Mouse (Mus musculus) heart, adult 2 months (tissue): ENCODE results near the gene Pdgfb. TPM values are rescaled to one million over a fixed set of nuclear protein-coding genes. Genes with fewer than 3 reads are reported as not detected.
A peak's percentile ranks its signal among the peaks of the same experiment; 100 is the strongest.

Experiments
- DNase-seq, 2 experiments: peaks; one replicate each; pipeline ENCODE4 v3.0.0; 2021
- H3K27ac ChIP-seq: fragments of 200-600 bp; 2 replicates; pipeline ENCODE4 v1.8.1; 2022
- H3K27me3 ChIP-seq: fragments of 200-500 bp; 2 replicates; pipeline ENCODE4 v1.6.1; 2012; ENCODE audit warnings: mild to moderate bottlenecking, low read length, inconsistent platforms, mixed read lengths; ENCODE audit not compliant: control insufficient read depth, insufficient read depth
- H3K36me3 ChIP-seq: fragments of 200-500 bp; 2 replicates; pipeline ENCODE4 v1.6.1; 2012; ENCODE audit warnings: low read length, inconsistent platforms; ENCODE audit not compliant: control insufficient read depth, insufficient read depth
- H3K4me1 ChIP-seq: fragments of 200-500 bp; 2 replicates; pipeline ENCODE4 v1.6.1; 2011; ENCODE audit warnings: low read length; ENCODE audit not compliant: control insufficient read depth, insufficient read depth
- H3K4me3 ChIP-seq: fragments of 200-600 bp; 2 replicates; pipeline ENCODE4 v1.8.1; 2022
- H3K79me2 ChIP-seq: fragments of 200-500 bp; replicated peaks from 2 replicates; pipeline ENCODE4 v1.6.1; 2012; ENCODE audit warnings: mild to moderate bottlenecking, inconsistent platforms, low read length, moderate library complexity, mixed read lengths; ENCODE audit not compliant: control insufficient read depth, insufficient read depth
- H3K9ac ChIP-seq: fragments of 200-500 bp; 2 replicates; pipeline ENCODE4 v1.6.1; 2012; ENCODE audit warnings: low read depth, mild to moderate bottlenecking, control low read depth, inconsistent platforms, low read length, mixed read lengths
- CTCF ChIP-seq: fragments of 200-600 bp; IDR thresholded peaks from 2 replicates; pipeline ENCODE4 v1.8.1; 2022; ENCODE audit warnings: antibody characterized with exemption, mild to moderate bottlenecking, moderate library complexity
- EP300 ChIP-seq: fragments of 200-500 bp; IDR thresholded peaks from 2 replicates; pipeline ENCODE4 v1.6.1; 2011; ENCODE audit warnings: low read depth, low read length, control low read depth; ENCODE audit not compliant: insufficient read depth
- POLR2A ChIP-seq: fragments of 200-500 bp; IDR thresholded peaks from 2 replicates; pipeline ENCODE4 v1.6.1; 2011; ENCODE audit warnings: mild to moderate bottlenecking, low read depth, low read length, control low read depth; ENCODE audit not compliant: insufficient read depth
- WGBS: fragments of 180-500 bp; shearing (Covaris S2); methylation state at CpG from one replicate; pipeline ENCODE4 v1.1.7; 2018; 5-methylcytosine and 5-hydroxymethylcytosine counted together
- intact Hi-C: fragments of 180-260 bp; cut with DNase I; formaldehyde crosslinking; loops from one replicate; pipeline ENCODE4 v1.15.1; 2025
- long read RNA-seq: library from polyadenylated mRNA; stranded (forward); transcript quantifications from one replicate; pipeline ENCODE4 v2.0.0, GENCODE M21; 2021
- polyA plus RNA-seq: library from polyadenylated mRNA; depleted of rRNA; stranded (reverse); fragments of >200 nt; gene quantifications from 2 replicates; pipeline ENCODE4 v1.2.3, GENCODE M21; 2012; rRNA removed
- total RNA-seq, 2 experiments: library from RNA; stranded (reverse); gene quantifications; 2 replicates each; pipeline ENCODE4 v1.2.3; 2021

Gene Pdgfb
- total RNA-seq (10 to 100 TPM; 27.1 to 27.3 TPM), polyA plus RNA-seq (32.6 and 45.1 TPM in 2 replicates)
- long read RNA-seq, transcript Pdgfb-201 (7 exons, 2,944 nt), result major isoform, 5 of 14 reads
- long read RNA-seq, partial matches to known transcripts, result 5 of 14 reads
- long read RNA-seq, other reads (novel, unspliced or antisense), result 4 of 14 reads

GRCm38 (mm10) chr15:80014321-80015210 lies at the start of gene Pdgfb:
Gene Pdgfb, minus strand, starts transcription at chr15:80014977.
- peaks cover 1% of the 10 kb centered on the region; the same call in 1 of the 2 replicates for H3K27me3 ChIP-seq
- intact Hi-C loops, result loop anchor here (1.0 to 2.0 kb wide), 3 partner anchors 10 to 62 kb away; no protein-coding TSS in a partner anchor
- peak within 1 kb of the TSS; percentile 96 for H3K27ac ChIP-seq
- peak within 1 kb of the TSS; percentile 89 for H3K9ac ChIP-seq
- H3K36me3 ChIP-seq, result no peaks in the 10 kb centered on the region
- peaks cover 5% of the 10 kb centered on the region for H3K79me2 ChIP-seq
- no peak for TF ChIP-seq CTCF
- peak; percentile 99 for TF ChIP-seq POLR2A
- peak; percentile 76; the same call in 1 of the 2 replicates for TF ChIP-seq EP300
- 1% methylated on average over 60 of the region's 60 CpGs for WGBS
- DNase-seq, result peak; percentile 86 to 88
- H3K4me3 ChIP-seq, result peak within 1 kb of the TSS; percentile 80
- peaks cover 1% of the 10 kb centered on the region for H3K4me1 ChIP-seq

- 42% methylated on average over 5 of the region's 5 CpGs for WGBS
- TF ChIP-seq CTCF (no peak), POLR2A (no peak), EP300 (no peak)
- no peaks in the 10 kb centered on the region for H3K27me3 ChIP-seq
Measured at GRCm38 (mm10) chr15:80062821-80063220, 48.0 kb upstream of the Pdgfb start.

GRCm38 (mm10) chr15:80062339-80062738 lies 47.6 kb upstream of the Pdgfb start:
- no peak overlapping the region for H3K27ac ChIP-seq
- no peak for DNase-seq
- no peaks in the 10 kb centered on the region for H3K36me3 ChIP-seq
- H3K4me1 ChIP-seq, result peaks cover 2% of the 10 kb centered on the region; the same call in 1 of the 2 replicates
- H3K79me2 ChIP-seq, result no peaks in the 10 kb centered on the region
- no peak overlapping the region for H3K4me3 ChIP-seq
- no peaks in the 10 kb centered on the region for H3K27me3 ChIP-seq
- TF ChIP-seq EP300 (no peak), CTCF (no peak), POLR2A (no peak)
- intact Hi-C loops, result no loop called here
- no peak overlapping the region for H3K9ac ChIP-seq
- WGBS, result 60% methylated on average over 8 of the region's 9 CpGs

More at GRCm38 (mm10) chr15:80062821-80063220, 48.0 kb upstream of the Pdgfb start:
- Histone ChIP-seq H3K9ac (no peak overlapping the region), H3K79me2 (no peaks in the 10 kb centered on the region), H3K27ac (no peak overlapping the region), H3K4me1 (peaks cover 2% of the 10 kb centered on the region; the same call in 1 of the 2 replicates), H3K4me3 (no peak overlapping the region), H3K36me3 (no peaks in the 10 kb centered on the region)
- no peak for DNase-seq
- intact Hi-C loops, result no loop called here

- H3K36me3 ChIP-seq, result no peaks in the 10 kb centered on the region
- no peak overlapping the region for H3K9ac ChIP-seq
- TF ChIP-seq CTCF (no peak), EP300 (no peak), POLR2A (no peak)
- no peak for DNase-seq
- intact Hi-C loops, result no loop called here
- peaks cover 2% of the 10 kb centered on the region; the same call in 1 of the 2 replicates for H3K4me1 ChIP-seq
- 64% methylated on average over 4 of the region's 4 CpGs for WGBS
- no peak overlapping the region for H3K27ac ChIP-seq
- H3K79me2 ChIP-seq, result no peaks in the 10 kb centered on the region
- no peaks in the 10 kb centered on the region for H3K27me3 ChIP-seq
- no peak overlapping the region for H3K4me3 ChIP-seq
Measured at GRCm38 (mm10) chr15:80061071-80061550, 46.3 kb upstream of the Pdgfb start.

GRCm38 (mm10) chr15:80060356-80061070 lies 45.7 kb upstream of the Pdgfb start:
- Histone ChIP-seq H3K27me3 (no peaks in the 10 kb centered on the region), H3K79me2 (no peaks in the 10 kb centered on the region), H3K27ac (no peak overlapping the region), H3K4me1 (peaks cover 2% of the 10 kb centered on the region; the same call in 1 of the 2 replicates), H3K36me3 (no peaks in the 10 kb centered on the region), H3K9ac (no peak overlapping the region), H3K4me3 (no peak overlapping the region)
- intact Hi-C loops, result no loop called here
- no peak for DNase-seq
- 96% methylated on average over 8 of the region's 8 CpGs for WGBS
- TF ChIP-seq EP300 (no peak), POLR2A (no peak), CTCF (no peak)
